Mouse (Mus musculus) right cerebral cortex, postnatal 4 days (tissue): ENCODE measurements at regions not wholly inside any gene's neighbourhood (a gene's known extent, or its start where the extent isn't known, plus 50 kb on each side); places are given as distances from the start of the nearest gene placed in this dataset.

ENCODE experiments used
- DNase-seq: peaks from one replicate; pipeline ENCODE4 v3.0.0-alpha.2; 2022

DNA sequence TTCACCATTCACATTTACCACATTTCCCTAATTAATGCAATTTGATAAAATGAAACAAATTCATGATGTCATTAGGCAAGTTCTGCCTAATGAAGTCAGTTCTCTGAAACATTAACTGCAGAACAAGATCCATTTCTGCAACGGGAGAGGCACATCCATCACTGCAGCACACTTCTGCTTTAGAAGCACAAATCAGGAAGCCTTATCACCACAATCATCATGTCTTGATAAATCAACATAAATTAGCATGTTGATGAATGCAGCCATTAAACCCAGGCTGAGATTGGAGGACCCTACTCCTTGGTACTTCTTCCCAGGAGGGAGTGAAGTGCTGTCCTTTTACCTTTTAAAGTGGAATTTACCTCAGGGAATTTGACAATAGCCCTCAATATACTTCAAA, 1195.4 kb downstream of the Defb40 start:
- DNase-seq = no peak

DNA sequence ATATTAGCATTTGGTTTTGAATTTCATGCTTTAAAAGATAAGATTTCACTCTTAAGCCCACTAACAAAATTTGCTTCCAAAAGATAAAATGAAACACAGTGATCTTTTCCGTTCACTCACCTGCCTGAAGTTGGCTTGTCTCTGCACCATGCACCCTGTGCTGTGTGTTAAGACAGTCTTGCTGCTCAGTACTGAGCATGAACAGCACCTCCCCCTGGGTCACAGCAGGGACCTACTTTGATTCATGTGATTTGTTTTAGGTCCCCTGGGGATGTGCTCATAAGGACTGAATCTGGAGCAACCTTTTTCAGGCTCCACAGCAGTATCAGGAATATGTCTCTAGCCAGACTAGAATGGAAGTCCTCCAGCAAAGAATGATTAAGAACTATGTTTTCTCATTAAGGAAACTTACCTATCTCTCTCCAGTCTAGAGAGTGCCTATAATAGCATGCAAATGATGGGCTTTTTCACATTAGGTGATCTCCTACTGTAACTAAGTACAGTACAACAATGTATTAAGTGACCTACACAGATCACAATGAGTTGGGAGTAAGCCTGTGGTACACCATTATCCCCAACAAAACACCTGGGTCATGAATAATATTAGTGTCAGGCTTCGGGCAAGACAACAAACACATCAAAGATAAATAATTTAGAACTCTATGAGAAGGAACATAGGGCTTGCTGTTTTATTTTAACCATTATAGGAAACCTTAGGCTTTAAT, 1196.3 kb downstream of the Defb40 start:
- DNase-seq = no peak

DNA sequence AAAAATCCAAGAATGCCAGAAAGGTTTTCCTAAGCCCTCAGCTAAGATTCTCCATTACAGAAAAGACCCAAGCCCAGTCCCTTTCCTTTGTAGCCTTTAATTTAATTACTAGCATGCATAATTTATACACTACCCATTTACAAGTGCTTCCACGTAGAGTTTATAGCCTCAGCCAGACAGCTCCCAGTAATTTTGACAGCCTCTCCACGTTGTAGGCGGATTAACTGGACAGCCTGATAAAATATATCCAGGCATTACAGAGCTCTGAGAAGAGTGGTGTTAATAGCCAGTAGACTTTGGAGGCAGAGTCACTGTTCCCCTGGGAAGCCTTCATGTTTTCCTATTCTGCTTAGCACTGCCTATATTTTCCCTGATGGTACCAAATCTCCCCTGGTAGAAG, 1202.6 kb downstream of the Defb40 start:
- no peak for DNase-seq

DNA sequence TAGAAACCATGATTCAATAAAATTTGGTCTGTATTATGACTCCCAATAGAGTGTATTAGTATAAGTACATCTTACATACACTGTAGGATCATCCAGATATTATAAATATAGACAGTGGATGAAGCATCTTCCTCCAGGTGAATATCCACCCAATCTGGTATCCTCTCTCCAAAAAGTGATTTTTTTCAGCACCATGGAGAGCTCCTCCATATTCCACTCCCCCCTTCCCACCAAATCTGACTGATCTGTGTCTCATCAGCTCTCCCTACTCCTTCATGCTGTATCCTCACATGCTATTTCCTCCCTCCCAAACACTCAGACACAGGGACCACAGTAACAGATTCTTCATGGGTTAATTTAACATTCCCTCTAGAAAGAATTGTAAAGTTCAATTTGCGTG, 1204.7 kb downstream of the Defb40 start:
- no peak for DNase-seq

DNA sequence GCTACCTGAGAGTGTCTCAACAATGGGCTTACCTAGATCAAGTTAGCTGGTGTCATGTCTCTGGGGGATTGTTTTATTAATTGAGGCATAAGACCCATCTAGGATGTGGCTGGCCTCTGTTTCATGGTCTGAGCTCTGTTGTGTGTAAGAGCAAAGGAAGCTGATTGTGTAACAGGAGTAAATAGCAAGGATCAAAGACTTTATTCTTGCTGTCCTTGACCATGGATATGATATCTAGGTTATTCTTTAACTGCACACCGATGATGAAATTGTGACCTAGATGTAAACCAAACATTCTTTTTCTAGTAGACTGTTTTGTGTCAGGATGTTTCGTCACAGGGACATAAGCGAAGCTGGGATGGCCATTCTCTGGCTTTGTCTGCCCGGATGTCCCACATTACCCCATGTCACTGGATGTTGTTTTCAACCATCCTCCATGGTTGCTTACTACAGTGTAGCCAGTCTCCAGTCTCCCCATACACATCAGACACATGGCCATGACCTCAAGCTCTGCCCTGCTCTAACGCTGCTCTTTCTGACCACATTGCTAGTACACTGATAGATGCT, 1210.5 kb downstream of the Defb40 start:
- no peak for DNase-seq

DNA sequence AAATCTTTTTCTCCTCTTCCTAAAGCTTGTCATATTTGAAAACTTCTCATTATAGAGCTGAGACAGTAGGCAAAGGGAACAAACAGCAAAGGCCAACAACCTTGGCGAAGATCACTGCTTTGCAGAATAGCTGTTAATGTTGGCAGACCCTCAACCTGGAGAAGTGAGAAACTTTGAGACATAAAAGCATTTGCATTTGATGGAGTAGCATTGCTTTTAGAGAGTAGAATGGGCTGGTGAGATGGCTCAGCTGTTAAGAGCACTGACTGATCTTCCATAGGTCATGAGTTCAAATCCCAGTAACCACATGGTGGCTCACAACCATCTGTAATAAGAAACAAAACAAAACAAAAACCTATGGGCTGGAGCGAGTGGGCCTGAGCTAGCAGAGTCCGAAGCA, 1253.4 kb downstream of the Defb40 start:
- DNase-seq = no peak

DNA sequence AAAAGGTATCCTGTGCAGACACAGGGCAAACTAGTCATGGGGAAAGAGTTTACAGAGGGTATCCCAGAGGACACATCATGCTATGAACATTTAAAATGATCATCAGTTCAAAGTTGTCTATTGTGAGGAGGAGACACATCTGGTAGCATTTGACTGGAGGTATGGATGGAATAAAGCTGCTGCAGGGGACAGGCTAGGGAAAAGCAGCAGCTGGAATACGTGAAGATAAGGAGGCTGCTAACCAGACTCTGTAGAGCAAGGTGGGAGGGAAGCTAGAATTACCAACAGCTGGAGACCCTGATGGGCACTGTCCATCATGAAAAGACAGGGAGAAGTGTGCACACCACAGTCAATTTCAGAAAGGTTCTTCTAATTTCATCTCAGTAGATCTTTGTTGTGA, 1268.9 kb downstream of the Defb40 start:
- DNase-seq = no peak

DNA sequence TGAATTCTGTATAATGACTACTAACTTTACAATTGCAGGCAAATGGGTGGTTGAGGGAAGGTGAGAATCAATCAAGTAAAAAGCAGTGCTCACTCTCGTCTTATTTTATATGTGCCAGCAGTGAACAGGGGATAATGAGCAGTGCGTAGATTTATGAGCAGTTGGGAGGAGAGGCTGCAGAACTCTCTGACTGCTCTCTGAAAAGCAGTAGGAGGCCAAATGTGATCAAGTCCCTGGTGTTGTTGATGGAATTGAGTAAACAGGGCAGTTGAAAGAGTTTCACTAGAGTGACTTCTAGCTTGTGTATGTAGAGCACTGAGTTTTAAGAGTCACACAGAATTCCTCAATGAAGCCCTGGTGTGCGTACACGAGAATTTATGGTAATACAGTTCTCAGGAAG, 1269.6 kb downstream of the Defb40 start:
- no peak for DNase-seq

DNA sequence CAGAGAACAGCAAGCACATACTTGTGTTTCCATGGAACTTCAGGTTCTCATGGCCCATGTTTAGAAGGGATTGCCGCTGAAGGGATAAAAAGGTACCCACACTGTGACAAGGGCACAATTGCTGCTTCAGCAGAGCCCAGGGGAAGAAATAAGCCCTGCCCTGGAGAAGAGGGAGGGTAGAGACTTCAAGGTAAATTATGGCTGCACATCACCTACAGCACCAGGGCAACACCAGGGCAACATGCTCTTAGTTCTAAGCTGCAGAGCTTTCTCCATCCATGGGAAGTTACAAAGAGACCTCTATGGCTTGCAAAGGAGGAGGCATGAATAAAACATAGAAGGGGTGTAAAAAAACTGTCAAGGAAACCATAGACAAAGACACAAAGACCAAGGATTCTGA, 1273.8 kb downstream of the Defb40 start:
- no peak for DNase-seq

DNA sequence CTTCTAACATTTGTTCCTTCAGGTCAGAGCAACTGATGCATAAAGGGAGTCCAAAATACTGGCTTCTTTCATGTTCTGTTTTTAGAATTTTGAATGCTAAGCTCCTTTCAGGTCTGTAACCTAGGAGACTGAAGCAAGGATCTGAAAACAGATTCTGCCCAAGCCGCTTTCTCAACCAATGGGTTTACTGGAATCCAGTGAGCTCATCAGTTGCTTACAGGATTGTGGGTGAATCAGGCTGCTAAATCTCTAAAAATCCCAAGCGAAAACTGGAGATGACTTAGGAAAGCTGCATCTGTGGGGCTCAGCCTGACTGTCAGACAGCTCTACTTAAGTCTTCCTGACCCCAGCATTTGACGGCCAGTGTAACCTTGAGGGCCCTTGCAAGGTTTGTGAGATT, 1277.7 kb downstream of the Defb40 start:
- peak; percentile 19 for DNase-seq

DNA sequence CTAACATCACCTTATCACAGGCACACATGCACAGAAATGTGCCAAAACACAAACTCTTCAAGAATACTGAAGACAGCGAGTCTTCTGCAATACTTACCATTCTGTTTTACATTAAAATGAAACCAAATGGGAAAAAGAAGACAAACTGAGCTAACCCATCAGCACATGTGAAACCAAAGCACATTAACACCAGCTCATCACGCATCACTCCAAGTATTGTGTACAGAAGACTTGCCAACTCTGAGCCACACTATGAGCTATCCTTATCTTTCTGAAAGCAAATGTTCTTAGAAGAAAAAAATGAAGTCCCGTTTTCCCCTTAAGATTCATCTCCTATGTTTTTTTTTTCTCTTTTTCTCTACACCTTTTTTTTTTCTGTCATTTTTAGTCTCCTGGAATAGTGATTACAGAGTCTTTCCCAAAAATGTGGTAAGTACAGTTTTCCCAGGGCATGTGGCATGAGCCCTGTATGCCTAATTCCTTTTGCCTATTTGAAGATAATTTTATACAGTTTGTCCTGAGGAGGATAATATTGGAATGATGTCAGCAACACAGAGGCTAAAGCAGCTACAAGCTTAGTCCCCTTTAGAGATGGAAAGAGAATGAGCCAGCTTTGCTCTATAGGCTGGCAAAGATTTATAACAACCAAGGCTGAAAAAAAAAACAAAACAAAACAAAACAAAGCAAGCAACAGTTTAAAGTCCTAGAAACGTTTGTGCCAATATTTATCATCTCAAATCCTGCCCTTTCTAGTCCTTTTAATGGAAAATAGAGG, 1287.8 kb downstream of the Defb40 start:
- no peak for DNase-seq

DNA sequence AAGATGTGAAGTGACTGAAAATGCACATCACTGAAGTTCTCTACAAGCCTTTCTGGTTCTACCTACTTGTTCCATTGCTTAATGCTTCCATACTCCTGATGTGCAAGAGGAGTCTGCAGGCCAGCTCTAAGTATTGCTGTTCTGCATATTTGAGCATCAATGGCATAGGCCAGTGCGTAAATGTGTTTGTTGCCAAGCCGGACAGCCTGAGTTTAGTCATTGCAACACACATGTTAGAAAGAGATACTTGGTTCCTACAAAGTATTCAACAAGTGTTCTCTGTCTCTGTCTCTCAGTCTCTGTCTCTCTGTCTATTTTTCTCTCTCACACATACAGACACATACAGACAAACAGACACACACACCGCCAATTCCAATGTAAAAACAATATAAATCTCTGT, 1288.4 kb downstream of the Defb40 start:
- no peak for DNase-seq

DNA sequence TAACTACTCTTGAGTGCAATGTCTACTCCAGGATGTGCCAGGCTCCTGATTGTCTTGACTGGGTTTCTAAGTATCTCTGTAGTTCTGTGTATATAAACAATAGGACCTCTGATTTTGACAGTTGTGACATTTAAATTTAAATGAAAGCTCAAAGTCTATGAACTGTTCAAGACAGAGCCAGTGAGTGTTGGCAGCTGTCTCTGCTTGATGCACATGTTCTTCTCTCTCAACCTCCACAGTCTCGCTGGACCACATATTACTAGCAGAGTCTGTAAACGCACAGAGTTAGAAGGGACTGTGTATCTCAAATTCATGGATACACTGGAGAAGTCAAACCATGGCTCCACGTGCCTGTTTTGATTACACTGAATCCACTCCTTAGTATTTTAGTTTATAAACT, 1291.0 kb downstream of the Defb40 start:
- DNase-seq = no peak

DNA sequence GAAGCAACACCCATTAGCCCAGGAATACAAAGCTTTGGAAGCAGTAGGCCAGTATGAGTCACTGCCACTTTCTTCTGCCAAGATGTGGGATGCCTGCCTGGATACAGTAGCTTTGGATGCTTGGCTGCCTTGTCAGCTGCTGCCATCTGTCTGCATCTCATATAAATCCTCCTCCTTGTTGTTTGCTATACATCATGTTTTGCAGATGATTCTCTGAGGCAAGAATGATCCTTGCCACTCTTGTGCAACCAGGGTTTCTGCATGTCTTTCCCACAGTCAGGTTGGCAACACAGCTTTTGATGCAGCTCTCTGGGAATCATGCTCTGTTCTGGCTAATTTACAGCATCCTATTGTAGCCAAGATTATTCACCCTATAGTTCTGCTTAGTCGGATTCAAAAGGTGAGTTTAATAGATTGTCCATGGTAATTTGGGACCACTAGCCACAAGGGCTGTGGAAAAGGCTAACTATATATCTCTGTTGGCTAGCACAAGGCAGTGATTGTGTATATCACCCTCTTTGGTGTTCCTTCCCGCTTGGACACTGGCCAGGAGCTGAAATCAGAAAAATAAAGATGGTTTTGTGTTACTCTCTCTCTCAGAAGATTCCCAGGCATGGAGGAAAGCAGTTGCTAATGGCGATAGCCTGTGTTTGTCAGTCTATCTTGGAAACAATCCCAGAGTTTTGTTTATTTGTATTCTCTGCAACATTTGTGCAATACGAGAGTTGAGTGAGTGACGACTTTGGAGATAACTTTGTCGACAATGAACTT, 1313.5 kb downstream of the Defb40 start:
- peak; percentile 57 for DNase-seq

DNA sequence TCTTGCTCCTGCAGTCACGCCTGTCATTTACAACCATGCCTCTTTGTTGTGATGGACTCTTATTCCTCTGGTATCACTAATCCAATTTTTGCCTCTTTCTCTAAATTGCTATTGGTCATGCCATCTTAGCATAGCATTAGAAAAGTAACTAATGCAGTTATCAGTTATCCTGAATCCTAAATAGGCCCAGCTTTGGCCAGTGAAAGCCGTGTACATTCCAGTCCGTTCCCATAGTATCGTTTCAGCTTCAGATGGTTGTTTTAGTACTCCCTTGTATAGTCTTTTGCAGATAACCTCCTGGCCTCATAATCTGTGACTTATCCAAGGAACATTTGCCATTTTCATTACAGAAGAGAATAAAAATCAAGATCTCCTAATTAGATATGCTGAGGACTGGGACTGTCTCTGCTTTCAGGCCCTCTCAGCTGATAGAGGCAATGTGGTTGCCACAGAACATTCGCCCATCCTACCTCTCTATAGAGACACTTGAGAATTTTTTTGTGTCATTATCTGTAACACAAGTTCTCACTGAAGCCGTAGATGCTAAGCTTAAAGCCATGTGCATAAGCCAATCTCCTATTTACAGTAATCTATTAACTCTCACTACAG, 1318.2 kb downstream of the Defb40 start:
- DNase-seq = no peak

DNA sequence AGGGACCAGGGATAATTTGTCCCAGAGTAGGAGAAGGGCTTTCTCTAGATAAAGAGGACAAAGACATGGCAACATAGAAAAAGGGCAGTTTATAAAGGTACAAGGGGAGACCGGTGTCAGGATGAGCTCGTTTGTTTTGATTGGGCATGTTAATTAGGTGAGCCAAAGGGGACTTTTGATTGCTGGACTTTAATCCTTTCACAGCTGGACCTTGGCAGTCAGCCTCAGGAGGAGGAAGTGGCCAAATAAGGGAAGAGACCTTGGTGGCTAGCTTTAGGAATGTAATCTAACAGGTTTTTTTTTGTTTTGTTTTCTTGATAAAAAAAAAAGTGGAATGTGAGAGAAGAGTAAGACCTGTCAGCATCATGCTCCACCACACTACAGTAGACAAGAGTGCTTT, 1324.3 kb downstream of the Defb40 start:
- DNase-seq = no peak

DNA sequence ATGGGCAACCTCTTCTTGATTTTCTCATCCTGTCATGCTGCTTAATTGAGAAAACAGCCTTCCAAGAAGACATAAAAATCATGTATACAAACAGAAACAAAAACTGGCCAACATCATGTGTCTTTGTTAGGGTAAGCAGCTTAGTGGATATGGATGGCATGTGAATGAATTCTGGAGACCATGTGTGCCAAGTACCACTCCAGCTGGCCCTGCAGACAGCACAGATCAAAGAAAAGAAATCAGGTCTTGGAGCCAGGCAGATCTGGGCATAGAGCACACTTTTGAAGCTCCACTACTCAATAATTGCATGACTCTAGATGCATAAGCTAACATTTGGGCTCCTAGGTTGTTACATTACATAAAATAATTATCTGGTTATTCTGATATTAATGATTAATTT, 1330.5 kb downstream of the Defb40 start:
- no peak for DNase-seq

DNA sequence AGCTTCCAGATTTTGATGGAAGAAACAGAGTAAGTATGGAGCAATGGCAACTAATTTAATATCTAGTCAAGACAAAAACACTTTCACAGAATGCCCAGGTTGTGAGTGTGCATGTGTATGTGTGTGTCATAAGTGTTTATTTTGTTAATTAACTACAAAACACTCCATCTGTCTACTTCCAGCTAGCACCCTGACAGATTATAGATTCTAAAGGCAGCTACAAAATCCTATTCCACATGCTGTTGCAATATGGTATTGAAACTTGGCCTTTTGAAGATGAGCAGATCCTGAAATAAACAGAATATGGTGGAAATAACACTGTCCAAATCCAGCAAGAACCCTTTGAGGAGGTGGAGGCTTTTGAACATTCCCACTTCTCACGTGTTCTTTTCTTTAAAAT, 1356.9 kb downstream of the Defb40 start:
- no peak for DNase-seq

DNA sequence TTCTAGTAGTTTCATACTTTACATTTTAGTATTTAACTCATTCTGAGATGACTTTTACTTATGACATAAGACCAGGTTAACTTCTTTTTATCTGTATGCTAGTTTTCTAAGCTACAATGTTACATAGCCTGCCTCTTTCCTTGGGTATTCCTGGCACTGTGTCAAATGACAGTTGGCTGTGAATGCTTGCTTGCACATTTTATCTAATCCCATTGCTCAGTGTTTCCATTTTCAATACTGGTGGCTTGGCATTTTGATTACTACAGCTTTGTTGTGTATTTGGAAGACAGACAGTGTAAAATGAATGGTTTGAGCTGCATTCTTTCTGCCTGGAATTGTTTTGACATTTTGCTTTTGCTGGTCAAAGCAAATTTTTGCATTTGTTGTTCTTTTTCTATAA, 1359.2 kb downstream of the Defb40 start:
- DNase-seq = no peak

DNA sequence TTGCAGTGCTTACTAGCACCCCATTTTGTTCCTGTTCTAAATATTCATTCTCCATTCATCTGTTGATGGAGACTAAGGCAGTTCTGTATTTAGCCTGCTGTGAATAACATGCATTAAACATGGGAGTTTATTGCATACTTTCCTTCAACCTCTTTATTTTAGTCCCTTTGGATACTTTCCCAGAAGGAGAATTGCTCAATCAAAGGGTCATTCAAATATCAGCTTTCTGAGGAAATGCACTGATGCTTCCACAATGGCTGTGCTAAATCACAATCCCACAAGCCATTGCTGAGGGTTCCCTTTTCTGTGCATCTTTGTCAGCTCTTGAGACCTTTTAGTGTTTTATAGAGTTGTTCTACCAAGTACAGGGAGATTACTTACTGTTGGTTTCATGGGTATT, 1359.9 kb downstream of the Defb40 start:
- no peak for DNase-seq

DNA sequence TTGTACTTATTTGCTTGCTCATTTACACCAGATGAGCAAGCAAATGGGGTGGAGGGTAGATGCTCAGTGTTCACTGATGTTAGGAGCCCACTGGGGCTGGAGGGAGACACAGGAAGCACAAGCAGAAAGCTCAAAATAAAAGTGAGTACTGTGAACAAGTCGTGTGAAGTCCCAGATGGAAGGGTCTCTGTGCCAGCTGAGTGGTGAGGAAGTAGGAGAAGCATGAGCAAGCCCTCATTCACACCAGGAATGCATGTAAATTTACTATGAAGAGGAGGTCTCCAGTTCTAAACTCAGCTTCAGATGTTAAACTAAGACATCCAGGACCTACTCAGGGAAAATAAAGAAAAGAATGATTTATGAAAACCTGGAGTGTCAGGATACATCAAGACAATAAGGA, 1375.2 kb downstream of the Defb40 start:
- DNase-seq = no peak

DNA sequence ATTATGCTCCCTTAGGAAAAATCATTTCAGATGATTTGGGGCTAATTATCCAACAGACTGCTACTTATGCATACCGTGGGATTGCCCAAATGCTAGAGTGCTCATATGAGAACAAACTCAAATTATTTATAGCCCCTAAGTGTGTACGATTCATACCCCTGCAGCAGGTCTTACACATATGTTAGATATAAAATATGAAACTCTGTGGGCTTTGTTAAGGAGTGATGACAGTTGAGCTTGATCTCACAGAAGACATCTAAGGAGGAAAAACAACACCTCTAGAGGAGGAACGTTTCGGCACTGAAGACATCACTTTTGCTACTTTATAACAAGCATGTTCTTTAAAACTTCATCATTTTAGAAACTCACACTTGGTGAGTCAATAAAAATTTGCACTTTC, 1379.3 kb downstream of the Defb40 start:
- no peak for DNase-seq

DNA sequence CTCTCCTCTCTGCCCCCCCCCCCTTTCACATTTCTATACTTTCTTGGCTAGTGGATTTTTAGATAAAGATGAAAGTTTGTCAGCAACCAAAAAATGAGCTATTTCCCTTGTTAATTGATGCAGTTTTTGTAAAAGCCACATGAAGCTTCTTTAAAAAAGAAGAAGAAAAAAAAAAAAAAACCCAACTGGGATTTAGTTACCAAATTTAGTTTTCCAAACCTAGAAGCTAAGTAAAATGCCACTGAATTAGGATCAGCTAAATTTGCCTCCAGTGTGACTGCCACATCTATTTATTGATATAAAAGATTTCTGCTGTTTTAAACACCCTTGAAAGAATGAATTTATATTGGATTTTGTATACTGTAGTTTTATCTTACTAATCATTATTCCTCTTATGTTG, 1381.5 kb downstream of the Defb40 start:
- DNase-seq = no peak
